Mouse (Mus musculus) lung, postnatal 36 days (tissue): ENCODE measurements at regions not wholly inside any gene's neighbourhood (a gene's known extent, or its start where the extent isn't known, plus 50 kb on each side); places are given as distances from the start of the nearest gene placed in this dataset.

ENCODE experiments used
- DNase-seq: peaks from one replicate; pipeline ENCODE4 v3.0.0; 2022; ENCODE audit warnings: mixed read lengths

GRCm38 (mm10) chr7:36548440-36548839 lies 149.5 kb upstream of the Tshz3 start:
- no peak for DNase-seq

- no peak for DNase-seq
Measured at GRCm38 (mm10) chr7:36571061-36571460, 126.9 kb upstream of the Tshz3 start.

GRCm38 (mm10) chr7:36582074-36582473 lies 115.8 kb upstream of the Tshz3 start:
- no peak for DNase-seq

GRCm38 (mm10) chr7:36585014-36585413 lies 112.9 kb upstream of the Tshz3 start:
- DNase-seq: no peak

- no peak for DNase-seq
Measured at GRCm38 (mm10) chr7:36591496-36591895, 106.4 kb upstream of the Tshz3 start.

GRCm38 (mm10) chr7:36596630-36597301 lies 101.2 kb upstream of the Tshz3 start:
- no peak for DNase-seq

- DNase-seq: no peak
Measured at GRCm38 (mm10) chr7:36605026-36605698, 92.8 kb upstream of the Tshz3 start.

- DNase-seq: no peak
Measured at GRCm38 (mm10) chr7:36620256-36620655, 77.7 kb upstream of the Tshz3 start.

GRCm38 (mm10) chr7:36644252-36644651 lies 53.7 kb upstream of the Tshz3 start:
- DNase-seq: no peak
